Mouse (Mus musculus) layer of hippocampus, adult 8-10 months (tissue): Measurements from ENCODE around the gene Slc16a7. TPM values are rescaled to one million over a fixed set of nuclear protein-coding genes. Genes with fewer than 3 reads are reported as not detected.
A peak's percentile ranks its signal among the peaks of the same experiment; 100 is the strongest.

Source experiments
- DNase-seq, 2 experiments: peaks; one replicate each; pipeline ENCODE4 v3.0.0; 2022; ENCODE audit warnings: low spot score in 2 of 2
- total RNA-seq, 4 experiments: library from RNA; stranded (reverse); gene quantifications; 2 replicates each; pipeline ENCODE4 v1.2.4; 2022

Gene Slc16a7
- total RNA-seq, 4 experiments from 2014 or later, result 36.0 to 45.8 (median 44.6) TPM

- DNase-seq, result no peak
Observed at GRCm38 (mm10) chr10:125324149-125324834, 65.0 kb downstream of the Slc16a7 start.

- DNase-seq, result no peak
Observed at GRCm38 (mm10) chr10:125321446-125322428, 67.5 kb downstream of the Slc16a7 start.

- DNase-seq, result no peak
Observed at GRCm38 (mm10) chr10:125317317-125317716, 71.9 kb downstream of the Slc16a7 start.

- no peak for DNase-seq
Observed at GRCm38 (mm10) chr10:125310855-125311254, 78.4 kb downstream of the Slc16a7 start.

- DNase-seq, result peak in 1 of 2 experiments; percentile 28
Observed at GRCm38 (mm10) chr10:125298036-125298435, 91.2 kb downstream of the Slc16a7 start.

GRCm38 (mm10) chr10:125290320-125290719 lies 98.9 kb downstream of the Slc16a7 start:
- no peak for DNase-seq

GRCm38 (mm10) chr10:125288560-125288959 lies 100.7 kb downstream of the Slc16a7 start:
- no peak for DNase-seq

- DNase-seq, result no peak
Observed at GRCm38 (mm10) chr10:125285386-125285785, 103.9 kb downstream of the Slc16a7 start.

GRCm38 (mm10) chr10:125275149-125275848 lies 114.0 kb downstream of the Slc16a7 start:
- DNase-seq, result no peak

- no peak for DNase-seq
Observed at GRCm38 (mm10) chr10:125274519-125275148, 114.6 kb downstream of the Slc16a7 start.

GRCm38 (mm10) chr10:125273759-125274158 lies 115.5 kb downstream of the Slc16a7 start:
- DNase-seq, result no peak

GRCm38 (mm10) chr10:125271448-125271847 lies 117.8 kb downstream of the Slc16a7 start:
- no peak for DNase-seq

- DNase-seq, result no peak
Observed at GRCm38 (mm10) chr10:125270266-125270665, 119.0 kb downstream of the Slc16a7 start.

- no peak for DNase-seq
Observed at GRCm38 (mm10) chr10:125266322-125266721, 122.9 kb downstream of the Slc16a7 start.

GRCm38 (mm10) chr10:125265901-125266300 lies 123.4 kb downstream of the Slc16a7 start:
- no peak for DNase-seq

GRCm38 (mm10) chr10:125265467-125265866 lies 123.8 kb downstream of the Slc16a7 start:
- DNase-seq, result peak in 1 of 2 experiments; percentile 31

- peak; percentile 21 to 60 for DNase-seq
Observed at GRCm38 (mm10) chr10:125264938-125265337, 124.3 kb downstream of the Slc16a7 start.

GRCm38 (mm10) chr10:125255904-125256303 lies 133.4 kb downstream of the Slc16a7 start:
- no peak for DNase-seq

- DNase-seq, result no peak
Observed at GRCm38 (mm10) chr10:125214536-125214935, 174.7 kb downstream of the Slc16a7 start.

GRCm38 (mm10) chr10:125213805-125214204 lies 175.5 kb downstream of the Slc16a7 start:
- DNase-seq, result no peak

GRCm38 (mm10) chr10:125187544-125187943 lies 201.7 kb downstream of the Slc16a7 start:
- peak; percentile 14 to 44 for DNase-seq
